Mouse (Mus musculus) heart, embryonic 11.5 days (tissue): ENCODE data around the gene Epha7. TPM values are rescaled to one million over a fixed set of nuclear protein-coding genes. Genes with fewer than 3 reads are reported as not detected.

Source experiments
- ATAC-seq: fragments of 200-750 bp; cut with Nextera tagmentation; replicated peaks from 2 replicates; pipeline ENCODE4 v1.8.0; 2017; ENCODE audit warnings: moderate library complexity; ENCODE audit not compliant: insufficient number of reproducible peaks, low FRiP score, low TSS enrichment
- H3K27ac ChIP-seq: fragments of 300-500 bp; sonication (generic); 2 replicates; pipeline ENCODE4 v1.5.1; 2014; ENCODE audit warnings: mild to moderate bottlenecking, low read depth, low read length
- H3K27me3 ChIP-seq: fragments of 300-500 bp; sonication (generic); 2 replicates; pipeline ENCODE4 v1.6.1; 2014; ENCODE audit warnings: mild to moderate bottlenecking, low read length, mixed read lengths; ENCODE audit not compliant: control insufficient read depth, insufficient read depth
- H3K36me3 ChIP-seq: fragments of 300-500 bp; sonication (generic); 2 replicates; pipeline ENCODE4 v1.6.1; 2014; ENCODE audit warnings: mild to moderate bottlenecking, low read length, moderate library complexity, mixed read lengths; ENCODE audit not compliant: control insufficient read depth, insufficient read depth
- H3K4me1 ChIP-seq: fragments of 300-500 bp; sonication (generic); 2 replicates; pipeline ENCODE4 v1.6.1; 2014; ENCODE audit warnings: low read length; ENCODE audit not compliant: control insufficient read depth, insufficient read depth
- H3K4me2 ChIP-seq: fragments of 300-500 bp; sonication (generic); 2 replicates; pipeline ENCODE4 v1.6.1; 2014; ENCODE audit warnings: mild to moderate bottlenecking, moderate library complexity
- H3K4me3 ChIP-seq: fragments of 300-500 bp; sonication (generic); 2 replicates; pipeline ENCODE4 v1.5.1; 2014; ENCODE audit warnings: low read depth, low read length
- H3K9ac ChIP-seq: fragments of 300-500 bp; sonication (generic); 2 replicates; pipeline ENCODE4 v1.6.1; 2014; ENCODE audit warnings: mild to moderate bottlenecking, low read depth, low read length, moderate library complexity
- H3K9me3 ChIP-seq: fragments of 300-500 bp; sonication (generic); replicated peaks from 2 replicates; pipeline ENCODE4 v1.6.1; 2016; ENCODE audit warnings: low read length; ENCODE audit not compliant: control insufficient read depth
- WGBS: fragments of 180-500 bp; shearing (Covaris S2); extraction: QIAGEN DNeasy Blood & Tissue Kit; methylation state at CpG from one replicate; pipeline ENCODE4 v1.1.7; 2014; ENCODE audit not compliant: insufficient replicate concordance; 5-methylcytosine and 5-hydroxymethylcytosine counted together
- polyA plus RNA-seq: library from polyadenylated mRNA; unstranded; fragments of >200 nt; fragmentation: Nextera tagmentation; extraction: Ambion mirVana; gene quantifications from 2 replicates; pipeline ENCODE4 v1.2.1, GENCODE M21; 2014

Epha7 gene
- polyA plus RNA-seq, 1 experiment from 2014 or later, result 46.9 TPM

- WGBS, result 89% methylated on average over 2 of the region's 2 CpGs
- no peaks in the 10 kb centered on the region for H3K9me3 ChIP-seq
- ATAC-seq, result no peak
- no peak overlapping the region for H3K4me2 ChIP-seq
- no peak overlapping the region for H3K9ac ChIP-seq
- H3K27ac ChIP-seq, result no peak overlapping the region
- no peaks in the 10 kb centered on the region for H3K27me3 ChIP-seq
- no peak overlapping the region for H3K4me3 ChIP-seq
- no peaks in the 10 kb centered on the region for H3K4me1 ChIP-seq
- no peaks in the 10 kb centered on the region; the same call in 1 of the 2 replicates for H3K36me3 ChIP-seq
These were observed 127.8 kb downstream of the Epha7 start for GRCm38 (mm10) chr4:28940710-28941109.

- H3K4me1 ChIP-seq, result no peaks in the 10 kb centered on the region
These were observed 131.3 kb downstream of the Epha7 start for GRCm38 (mm10) chr4:28944237-28944636.

GRCm38 (mm10) chr4:28960889-28961560 is 148.1 kb downstream of the Epha7 start:
- no peak overlapping the region for H3K27ac ChIP-seq
- ATAC-seq, result no peak
- H3K9me3 ChIP-seq, result no peaks in the 10 kb centered on the region
- no peaks in the 10 kb centered on the region for H3K27me3 ChIP-seq
- no peaks in the 10 kb centered on the region for H3K4me1 ChIP-seq
- peaks cover 4% of the 10 kb centered on the region; the same call in 1 of the 2 replicates for H3K36me3 ChIP-seq
- no peak overlapping the region for H3K4me3 ChIP-seq
- H3K9ac ChIP-seq, result no peak overlapping the region
- 84% methylated on average over 9 of the region's 9 CpGs for WGBS
- no peak overlapping the region for H3K4me2 ChIP-seq

More at GRCm38 (mm10) chr4:28944237-28944636, 131.3 kb downstream of the Epha7 start:
- Histone ChIP-seq H3K27ac (no peak overlapping the region), H3K9me3 (no peaks in the 10 kb centered on the region), H3K4me2 (no peak overlapping the region), H3K4me3 (no peak overlapping the region), H3K9ac (no peak overlapping the region), H3K27me3 (no peaks in the 10 kb centered on the region), H3K36me3 (peaks cover 2% of the 10 kb centered on the region; the same call in 1 of the 2 replicates)
- no peak for ATAC-seq
- 79% methylated on average over 6 of the region's 6 CpGs for WGBS

- no peak overlapping the region for H3K27ac ChIP-seq
- no peaks in the 10 kb centered on the region for H3K27me3 ChIP-seq
- H3K9me3 ChIP-seq, result no peaks in the 10 kb centered on the region
- H3K4me3 ChIP-seq, result no peak overlapping the region
- peaks cover 4% of the 10 kb centered on the region; the same call in 1 of the 2 replicates for H3K36me3 ChIP-seq
- 67% methylated on average over 3 of the region's 3 CpGs for WGBS
- H3K9ac ChIP-seq, result no peak overlapping the region
- no peak for ATAC-seq
- no peak overlapping the region for H3K4me2 ChIP-seq
- no peaks in the 10 kb centered on the region for H3K4me1 ChIP-seq
These were observed 154.8 kb downstream of the Epha7 start for GRCm38 (mm10) chr4:28967584-28968315.

- H3K4me3 ChIP-seq, result no peak overlapping the region
- H3K27me3 ChIP-seq, result no peaks in the 10 kb centered on the region
- H3K9me3 ChIP-seq, result no peaks in the 10 kb centered on the region
- 59% methylated on average over 3 of the region's 3 CpGs for WGBS
- ATAC-seq, result no peak
- H3K27ac ChIP-seq, result no peak overlapping the region
- no peak overlapping the region for H3K9ac ChIP-seq
- H3K4me2 ChIP-seq, result no peak overlapping the region
- H3K36me3 ChIP-seq, result no peaks in the 10 kb centered on the region
- no peaks in the 10 kb centered on the region for H3K4me1 ChIP-seq
These were observed 185.7 kb downstream of the Epha7 start for GRCm38 (mm10) chr4:28998462-28999286.

DNA sequence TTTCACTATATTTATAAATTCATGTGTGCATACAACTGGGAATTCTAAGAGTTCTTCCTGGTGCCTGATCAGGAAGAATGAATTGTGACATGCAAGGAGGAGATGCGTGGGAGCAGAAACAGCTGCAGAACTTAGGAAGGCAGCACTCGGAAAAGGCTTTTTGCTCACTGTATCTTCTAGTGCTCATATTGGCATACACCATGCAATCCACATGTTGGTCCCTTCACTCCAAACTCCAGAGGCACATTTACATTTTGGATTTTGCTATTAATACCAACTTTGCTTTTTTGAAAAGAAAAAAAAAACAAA is 186.3 kb downstream of the Epha7 start:
- H3K9me3 ChIP-seq, result no peaks in the 10 kb centered on the region
- H3K36me3 ChIP-seq, result no peaks in the 10 kb centered on the region
- no peak overlapping the region for H3K4me3 ChIP-seq
- H3K4me1 ChIP-seq, result no peaks in the 10 kb centered on the region
- no peak overlapping the region for H3K27ac ChIP-seq
- no peak overlapping the region for H3K4me2 ChIP-seq
- 68% methylated on average over 2 of the region's 2 CpGs for WGBS
- H3K9ac ChIP-seq, result no peak overlapping the region
- ATAC-seq, result no peak
- no peaks in the 10 kb centered on the region for H3K27me3 ChIP-seq

DNA sequence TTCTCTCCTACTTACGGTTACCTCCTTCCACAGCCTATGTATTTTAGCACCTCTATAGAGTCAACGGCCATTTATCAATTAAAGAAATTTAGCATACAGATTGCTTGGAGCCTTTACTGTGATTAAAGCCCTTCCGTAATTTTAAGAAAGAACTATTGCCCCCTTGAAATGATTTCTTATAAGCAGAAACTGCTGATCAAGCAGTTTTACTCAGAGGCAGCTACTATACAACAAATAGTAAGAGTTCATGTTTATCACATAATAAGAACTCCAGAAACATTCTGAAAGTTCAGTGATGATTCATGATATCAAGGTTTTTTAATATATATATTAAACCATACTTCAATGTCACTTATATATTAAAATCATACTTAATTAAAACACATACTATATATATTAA is 197.4 kb downstream of the Epha7 start:
- no peaks in the 10 kb centered on the region for H3K27me3 ChIP-seq
- H3K9me3 ChIP-seq, result no peaks in the 10 kb centered on the region
- H3K9ac ChIP-seq, result no peak overlapping the region
- H3K36me3 ChIP-seq, result no peaks in the 10 kb centered on the region
- 88% methylated on average over 3 of the region's 3 CpGs for WGBS
- H3K4me3 ChIP-seq, result no peak overlapping the region
- no peak overlapping the region for H3K27ac ChIP-seq
- no peaks in the 10 kb centered on the region for H3K4me1 ChIP-seq
- no peak overlapping the region for H3K4me2 ChIP-seq
- no peak for ATAC-seq
